Mouse (Mus musculus) embryonic stem cell, embryonic (primary cell): ENCODE measurements around the gene Vmn1r45.
"Not testable (repeated sequence)": the region's sequence is repeated elsewhere in the genome, so short reads cannot be mapped to it uniquely, and the experiment has no call there.

Experiments
- CTCF ChIA-PET, 4 experiments: fragments of 300-600 bp in 2 of 4; fragments of 350-600 bp in 2 of 4; sonication (Branson Sonifier 250); formaldehyde crosslinking; loops; one replicate each; lab custom pipeline; 2022; ENCODE audit warnings: inconsistent platforms in 2 of 4; lab: Charles Lee
- POLR2A ChIA-PET, 4 experiments: fragments of 300-600 bp in 2 of 4; fragments of 350-600 bp in 2 of 4; sonication (Branson Sonifier 250); formaldehyde crosslinking; loops; one replicate each; lab custom pipeline; 2022; ENCODE audit warnings: antibody characterized with exemption in 4 of 4, inconsistent platforms in 1 of 4; lab: Charles Lee

Gene Vmn1r45

GRCm38 (mm10) chr6:89940498-89940897 is at the start of gene Vmn1r45:
Gene Vmn1r45 (minus strand): TSS chr6:89940598.
- CTCF ChIA-PET, POLR2A ChIA-PET: not testable (repeated sequence)

- ChIA-PET POLR2A (no interaction called here), CTCF (interaction anchor here in 1 of 4 experiments (0.6 kb wide), 1 partner anchor 94 kb away, joined by 3 read pairs; no protein-coding TSS in a partner anchor)
Measured at GRCm38 (mm10) chr6:89985989-89986388, 45.6 kb upstream of the Vmn1r45 start.

- CTCF ChIA-PET = no interaction called here
- POLR2A ChIA-PET = no interaction called here
Measured at GRCm38 (mm10) chr6:89969013-89969412, 28.6 kb upstream of the Vmn1r45 start, which contains the start of gene Vmn1r46. Gene Vmn1r46 (plus strand): TSS chr6:89969313.

DNA sequence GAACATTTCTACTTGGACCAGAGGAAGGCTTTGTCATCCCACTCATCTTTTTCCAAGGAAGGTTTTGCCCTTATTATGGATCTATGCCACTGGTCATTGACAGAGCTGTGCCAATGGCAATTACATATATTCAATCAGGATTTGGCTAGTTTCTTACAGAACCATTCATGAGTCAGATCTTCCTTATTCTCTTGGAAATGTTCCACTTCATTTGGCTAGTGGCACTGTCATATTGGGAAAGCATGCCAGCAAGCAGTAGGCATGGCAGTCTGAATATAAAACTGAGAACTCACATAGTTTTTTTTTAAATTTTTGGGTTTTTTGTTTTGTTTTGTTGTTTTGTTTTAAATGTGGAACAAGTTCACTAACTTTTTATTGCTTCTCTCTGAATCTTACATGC is 25.9 kb upstream of the Vmn1r45 start:
- CTCF ChIA-PET = no interaction called here
- POLR2A ChIA-PET = no interaction called here

DNA sequence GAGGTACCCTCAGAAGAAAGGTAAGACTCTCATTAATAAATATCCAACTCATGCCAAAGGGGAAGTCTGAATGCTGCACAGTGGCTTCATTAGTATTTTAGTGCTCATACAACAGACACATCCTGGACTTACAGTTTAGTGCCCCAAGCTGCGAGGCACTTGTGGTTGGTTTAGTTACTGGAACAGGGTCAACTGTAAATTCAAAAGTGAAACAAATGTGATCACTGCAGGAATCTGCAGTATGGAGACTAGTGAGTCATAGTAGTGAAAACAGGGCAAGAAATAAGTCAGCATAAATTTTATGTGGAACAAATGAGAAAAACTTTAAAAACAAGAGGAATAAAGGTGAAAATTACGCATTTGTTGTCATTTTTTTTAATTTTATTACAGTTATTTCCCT is 13.2 kb upstream of the Vmn1r45 start:
- POLR2A ChIA-PET = no interaction called here
- CTCF ChIA-PET = no interaction called here

DNA sequence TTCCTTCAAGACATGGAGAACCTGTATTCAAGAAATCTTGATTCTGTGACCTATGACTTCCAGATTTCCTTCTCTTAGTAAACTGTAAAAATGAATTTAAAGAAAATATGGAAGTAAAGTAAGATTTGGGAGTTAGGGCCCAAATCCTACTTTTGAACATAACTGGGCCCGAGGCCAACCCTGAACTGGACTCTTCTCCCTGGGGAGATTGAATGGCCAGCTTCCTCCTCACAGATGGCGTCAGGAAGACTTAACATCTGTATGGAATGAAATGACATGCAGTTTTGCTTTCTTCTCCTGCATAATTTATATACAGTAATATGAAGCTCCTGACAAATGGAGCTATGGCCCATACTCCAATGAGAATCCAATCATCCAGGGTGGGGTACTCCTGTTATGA is 528 bp upstream of the Vmn1r45 start:
- ChIA-PET CTCF (no interaction called here), POLR2A (no interaction called here)

GRCm38 (mm10) chr6:89883812-89884211 is 56.6 kb downstream of the Vmn1r45 start:
- CTCF ChIA-PET = no interaction called here

DNA sequence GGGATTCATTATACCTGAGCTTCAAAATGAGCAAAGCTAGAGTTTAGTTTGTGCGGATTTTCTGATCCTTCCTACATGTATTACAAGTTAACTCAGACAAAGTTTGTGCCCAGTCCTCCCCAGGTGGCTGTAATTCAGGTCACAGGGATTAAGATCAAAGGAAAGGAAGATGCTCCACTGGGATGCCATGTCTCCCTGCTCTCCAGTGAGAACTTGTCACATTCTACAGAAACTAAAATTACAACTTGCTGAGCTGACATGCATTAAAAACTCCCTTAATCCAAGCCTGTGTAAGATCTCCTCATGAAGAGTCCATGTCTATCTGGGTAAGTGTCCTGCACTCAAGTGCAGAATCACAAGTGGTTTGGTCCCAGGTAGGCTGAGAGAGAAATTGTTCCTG is 57.0 kb downstream of the Vmn1r45 start, which contains the start of gene Vmn1r44:
Gene Vmn1r44 (plus strand): TSS at position 301 of the 400 bp plus-strand sequence.
- ChIA-PET CTCF (no interaction called here), POLR2A (no interaction called here)

More at GRCm38 (mm10) chr6:89883812-89884211, 56.6 kb downstream of the Vmn1r45 start:
- POLR2A ChIA-PET = no interaction called here
